Mouse (Mus musculus) neural tube, embryonic 13.5 days (tissue): ENCODE results near the gene Sppl3. TPM values are rescaled to one million over a fixed set of nuclear protein-coding genes. Genes with fewer than 3 reads are reported as not detected.

Source experiments
- ATAC-seq: fragments of 200-750 bp; cut with Nextera tagmentation; 2 replicates; pipeline ENCODE4 v1.8.0; 2017; ENCODE audit warnings: low read depth, mild to moderate bottlenecking, moderate TSS enrichment, moderate library complexity
- H3K27ac ChIP-seq: fragments of 300-500 bp; sonication (generic); replicated peaks from 2 replicates; pipeline ENCODE4 v1.5.1; 2015; ENCODE audit warnings: moderate library complexity, mild to moderate bottlenecking, inconsistent platforms
- H3K27me3 ChIP-seq: fragments of 300-500 bp; sonication (generic); 2 replicates; pipeline ENCODE4 v1.6.1; 2015; ENCODE audit warnings: mild to moderate bottlenecking, inconsistent platforms
- H3K36me3 ChIP-seq: fragments of 300-500 bp; sonication (generic); 2 replicates; pipeline ENCODE4 v1.6.1; 2015; ENCODE audit warnings: mild to moderate bottlenecking, inconsistent platforms
- H3K4me1 ChIP-seq: fragments of 300-500 bp; sonication (generic); replicated peaks from 2 replicates; pipeline ENCODE4 v1.6.1; 2015; ENCODE audit warnings: inconsistent platforms
- H3K4me2 ChIP-seq: fragments of 300-500 bp; sonication (generic); 2 replicates; pipeline ENCODE4 v1.6.1; 2015; ENCODE audit warnings: inconsistent platforms, mild to moderate bottlenecking, moderate library complexity
- H3K4me3 ChIP-seq: fragments of 300-500 bp; sonication (generic); 2 replicates; pipeline ENCODE4 v1.5.1; 2015; ENCODE audit warnings: mild to moderate bottlenecking, inconsistent platforms
- H3K9ac ChIP-seq: fragments of 300-500 bp; sonication (generic); 2 replicates; pipeline ENCODE4 v1.6.1; 2015; ENCODE audit warnings: moderate library complexity, mild to moderate bottlenecking, inconsistent platforms
- H3K9me3 ChIP-seq: fragments of 300-500 bp; sonication (generic); 2 replicates; pipeline ENCODE4 v1.6.1; 2016; ENCODE audit warnings: inconsistent platforms
- WGBS: fragments of 180-500 bp; shearing (Covaris S2); methylation state at CpG from one replicate; pipeline ENCODE4 v1.1.7; 2015; 5-methylcytosine and 5-hydroxymethylcytosine counted together
- polyA plus RNA-seq: library from polyadenylated mRNA; unstranded; fragments of >200 nt; fragmentation: Nextera tagmentation; extraction: Ambion mirVana; gene quantifications from 2 replicates; pipeline ENCODE4 v1.2.1, GENCODE M21; 2015

Sppl3 gene
- polyA plus RNA-seq, 1 experiment from 2014 or later: 21.3 TPM

- H3K9ac ChIP-seq: no peak overlapping the region
- no peak overlapping the region for H3K4me2 ChIP-seq
- WGBS: 62% methylated on average over 5 of the region's 5 CpGs
- H3K9me3 ChIP-seq: no peaks in the 10 kb centered on the region
- peaks cover 42% of the 10 kb centered on the region for H3K36me3 ChIP-seq
- ATAC-seq: no peak
- H3K4me3 ChIP-seq: no peak overlapping the region
- peaks cover 26% of the 10 kb centered on the region for H3K4me1 ChIP-seq
- no peak overlapping the region for H3K27ac ChIP-seq
- H3K27me3 ChIP-seq: no peaks in the 10 kb centered on the region
These were observed 110.0 kb downstream of the Sppl3 start for GRCm38 (mm10) chr5:115120978-115121377.

DNA sequence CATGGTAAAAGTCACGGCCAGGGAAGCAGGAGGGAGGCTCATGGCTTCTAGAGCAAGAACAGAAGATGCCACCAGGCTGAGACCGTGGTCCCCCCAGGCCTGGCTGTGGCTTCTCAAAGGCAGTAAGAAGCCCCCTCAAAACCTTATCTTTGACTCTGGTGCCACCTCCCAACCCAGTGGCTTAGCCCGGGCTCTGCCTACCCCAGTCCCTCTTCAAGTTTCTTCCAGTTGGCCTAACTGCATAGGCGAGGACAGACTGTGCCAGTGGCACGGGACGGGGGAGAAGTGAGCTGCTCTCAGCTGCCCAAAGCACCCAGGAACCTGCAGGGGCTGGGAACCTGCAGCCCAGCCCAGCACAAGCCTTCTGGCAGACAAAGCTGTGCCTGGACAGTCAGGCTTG lies 113.8 kb downstream of the Sppl3 start:
- 94% methylated on average over 6 of the region's 6 CpGs for WGBS
- H3K4me2 ChIP-seq: no peak overlapping the region
- ATAC-seq: no peak

DNA sequence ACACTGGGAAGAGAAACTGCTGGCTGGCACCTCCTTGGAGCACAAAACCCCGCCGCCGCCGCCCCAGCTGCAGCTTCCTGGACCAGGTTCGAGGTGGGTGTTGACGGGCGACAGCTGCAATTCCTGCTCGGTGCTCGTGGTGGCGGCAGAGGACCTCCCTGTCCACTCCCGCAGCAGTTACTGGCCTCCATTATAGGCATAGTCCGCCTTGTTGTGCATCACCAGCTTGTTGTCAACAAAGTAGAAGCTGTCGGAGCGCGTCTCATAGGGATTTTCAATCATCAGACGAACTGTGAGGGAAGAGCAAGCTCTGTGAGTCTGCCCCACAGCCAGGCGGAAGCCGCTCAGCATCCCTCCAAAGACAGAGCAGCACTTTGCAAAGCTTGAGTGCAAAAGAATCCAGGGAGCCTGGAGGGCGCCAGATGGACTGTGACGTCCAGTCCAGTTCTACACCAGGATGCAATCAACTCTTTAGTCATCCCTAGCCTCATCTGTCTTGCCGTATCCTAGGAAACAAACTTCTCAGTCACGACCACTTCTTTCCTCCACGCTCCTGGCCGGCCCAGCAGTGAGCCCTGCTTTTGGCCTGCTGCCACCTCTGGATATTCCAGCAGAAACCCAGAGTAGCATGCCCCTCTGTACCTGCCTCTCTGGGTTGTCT lies 114.4 kb downstream of the Sppl3 start:
- Histone ChIP-seq H3K27me3 (no peaks in the 10 kb centered on the region), H3K4me3 (no peak overlapping the region), H3K36me3 (peaks cover 69% of the 10 kb centered on the region), H3K4me2 (peak overlapping the region; percentile 25; the same call in 1 of the 2 replicates), H3K4me1 (peaks cover 10% of the 10 kb centered on the region), H3K9me3 (no peaks in the 10 kb centered on the region), H3K27ac (peak overlapping the region; percentile 73), H3K9ac (no peak overlapping the region)
- WGBS: 19% methylated on average over 24 of the region's 24 CpGs
- peak; percentile 68 for ATAC-seq

More for the DNA sequence above, 113.8 kb downstream of the Sppl3 start:
- no peak overlapping the region for H3K9ac ChIP-seq
- no peak overlapping the region for H3K27ac ChIP-seq
- no peaks in the 10 kb centered on the region for H3K27me3 ChIP-seq
- no peak overlapping the region for H3K4me3 ChIP-seq
- peaks cover 10% of the 10 kb centered on the region for H3K4me1 ChIP-seq
- H3K9me3 ChIP-seq: no peaks in the 10 kb centered on the region
- peaks cover 62% of the 10 kb centered on the region for H3K36me3 ChIP-seq

GRCm38 (mm10) chr5:115126578-115127312 lies 115.8 kb downstream of the Sppl3 start:
- H3K9me3 ChIP-seq: no peaks in the 10 kb centered on the region
- H3K4me1 ChIP-seq: peaks cover 13% of the 10 kb centered on the region
- H3K27me3 ChIP-seq: no peaks in the 10 kb centered on the region
- no peak overlapping the region for H3K4me2 ChIP-seq
- peaks cover 70% of the 10 kb centered on the region for H3K36me3 ChIP-seq
- 89% methylated on average over 28 of the region's 28 CpGs for WGBS
- ATAC-seq: no peak
- H3K27ac ChIP-seq: no peak overlapping the region
- no peak overlapping the region for H3K4me3 ChIP-seq
- no peak overlapping the region for H3K9ac ChIP-seq

DNA sequence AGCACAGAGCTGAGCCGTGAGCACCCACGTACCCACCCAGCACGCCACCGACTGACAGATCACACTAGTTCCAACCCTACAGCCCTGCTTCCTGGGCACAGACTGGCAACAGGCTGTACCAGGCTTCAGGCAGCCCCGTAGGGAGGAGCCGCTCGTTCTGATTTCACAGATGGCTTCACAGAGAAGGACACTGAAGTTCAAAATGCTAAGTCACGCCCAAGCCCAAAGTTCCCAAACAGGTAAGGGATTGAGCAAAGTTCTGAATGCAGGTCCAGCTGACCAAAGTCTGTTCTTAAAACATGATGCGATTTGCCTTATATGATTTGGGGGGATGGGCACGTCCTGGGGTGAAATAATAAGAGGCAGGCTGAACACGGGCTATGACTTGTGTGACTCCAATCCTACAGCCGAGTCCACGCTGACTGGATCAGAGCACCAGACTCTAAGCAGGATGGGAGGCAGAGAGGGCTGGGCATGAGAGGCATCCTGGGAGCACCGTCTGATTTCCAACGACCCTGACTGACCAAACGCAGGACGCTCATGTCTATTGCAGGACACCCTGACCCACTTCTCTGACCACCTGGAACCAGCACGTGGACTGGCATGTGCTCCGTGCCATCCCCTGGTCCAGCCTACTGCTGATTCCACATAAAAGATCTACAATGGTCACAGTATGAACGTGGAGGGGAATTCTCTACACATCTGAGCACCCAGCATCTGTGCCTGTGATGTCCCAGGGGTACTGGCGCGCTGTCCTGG lies 116.7 kb downstream of the Sppl3 start:
- Histone ChIP-seq H3K4me3 (no peak overlapping the region), H3K36me3 (peaks cover 69% of the 10 kb centered on the region), H3K27ac (no peak overlapping the region), H3K4me2 (no peak overlapping the region), H3K9ac (no peak overlapping the region), H3K27me3 (no peaks in the 10 kb centered on the region), H3K9me3 (no peaks in the 10 kb centered on the region), H3K4me1 (peaks cover 16% of the 10 kb centered on the region)
- 93% methylated on average over 22 of the region's 22 CpGs for WGBS
- no peak for ATAC-seq

DNA sequence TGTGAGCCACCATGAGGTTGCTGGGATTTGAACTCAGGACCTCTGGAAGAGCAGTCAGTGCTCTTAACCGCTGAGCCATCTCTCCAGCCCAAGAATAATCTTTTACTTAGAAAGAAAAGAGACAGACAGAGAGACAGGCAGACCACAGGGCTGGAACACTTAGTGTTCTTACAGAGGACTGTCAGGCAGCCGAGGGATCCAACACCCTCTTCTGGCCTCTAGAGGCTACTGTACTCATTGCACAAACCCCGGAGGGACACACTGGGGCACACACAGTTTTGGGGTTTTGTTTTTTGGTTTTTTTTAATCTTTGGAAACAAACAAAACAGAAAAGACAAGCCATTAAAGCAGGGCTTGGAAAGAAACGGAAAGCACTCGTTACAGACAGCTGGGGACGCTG lies 118.4 kb downstream of the Sppl3 start:
- WGBS: 88% methylated on average over 6 of the region's 6 CpGs
- Histone ChIP-seq H3K27me3 (no peaks in the 10 kb centered on the region), H3K4me2 (no peak overlapping the region), H3K4me1 (peaks cover 33% of the 10 kb centered on the region), H3K9ac (no peak overlapping the region), H3K27ac (no peak overlapping the region), H3K9me3 (no peaks in the 10 kb centered on the region), H3K36me3 (peaks cover 55% of the 10 kb centered on the region), H3K4me3 (no peak overlapping the region)
- ATAC-seq: no peak

DNA sequence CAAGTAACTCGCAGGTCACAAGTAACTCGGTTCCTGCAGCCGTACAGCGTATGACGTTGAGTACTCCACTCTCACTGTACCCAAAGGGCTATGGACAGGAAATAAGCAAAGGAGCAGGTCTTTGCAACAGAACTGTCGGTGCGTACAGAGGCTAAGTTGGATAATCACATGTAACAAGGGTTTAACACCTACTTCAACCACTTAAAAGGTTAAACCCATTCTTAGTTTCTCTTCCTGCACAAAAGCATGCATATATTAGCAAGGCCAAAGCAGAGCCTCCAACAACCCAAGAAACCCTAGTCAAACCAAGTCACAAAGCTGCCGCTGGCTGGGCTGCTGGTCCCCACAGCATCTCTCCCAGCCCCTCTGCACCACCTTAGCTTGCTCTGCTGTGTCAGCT lies 121.5 kb downstream of the Sppl3 start:
- H3K9me3 ChIP-seq: no peaks in the 10 kb centered on the region
- H3K27ac ChIP-seq: no peak overlapping the region
- peak overlapping the region; percentile 89 for H3K4me2 ChIP-seq
- peaks cover 30% of the 10 kb centered on the region for H3K36me3 ChIP-seq
- no peaks in the 10 kb centered on the region for H3K27me3 ChIP-seq
- ATAC-seq: no peak
- peaks cover 23% of the 10 kb centered on the region for H3K4me1 ChIP-seq
- 0 out of 2 replicates have a peak overlapping the region, but pooled peaks have one; percentile 88 for H3K4me3 ChIP-seq
- WGBS: 92% methylated on average over 8 of the region's 8 CpGs
- peak overlapping the region; percentile 94 for H3K9ac ChIP-seq

GRCm38 (mm10) chr5:115133358-115134066 lies 122.6 kb downstream of the Sppl3 start:
- H3K9ac ChIP-seq: peak overlapping the region; percentile 94
- no peak overlapping the region for H3K27ac ChIP-seq
- no peak for ATAC-seq
- peak overlapping the region; percentile 89 for H3K4me2 ChIP-seq
- no peaks in the 10 kb centered on the region for H3K27me3 ChIP-seq
- H3K36me3 ChIP-seq: peaks cover 19% of the 10 kb centered on the region
- H3K9me3 ChIP-seq: no peaks in the 10 kb centered on the region
- H3K4me1 ChIP-seq: peaks cover 23% of the 10 kb centered on the region
- H3K4me3 ChIP-seq: peak overlapping the region; percentile 88
- WGBS: 57% methylated on average over 6 of the region's 6 CpGs

DNA sequence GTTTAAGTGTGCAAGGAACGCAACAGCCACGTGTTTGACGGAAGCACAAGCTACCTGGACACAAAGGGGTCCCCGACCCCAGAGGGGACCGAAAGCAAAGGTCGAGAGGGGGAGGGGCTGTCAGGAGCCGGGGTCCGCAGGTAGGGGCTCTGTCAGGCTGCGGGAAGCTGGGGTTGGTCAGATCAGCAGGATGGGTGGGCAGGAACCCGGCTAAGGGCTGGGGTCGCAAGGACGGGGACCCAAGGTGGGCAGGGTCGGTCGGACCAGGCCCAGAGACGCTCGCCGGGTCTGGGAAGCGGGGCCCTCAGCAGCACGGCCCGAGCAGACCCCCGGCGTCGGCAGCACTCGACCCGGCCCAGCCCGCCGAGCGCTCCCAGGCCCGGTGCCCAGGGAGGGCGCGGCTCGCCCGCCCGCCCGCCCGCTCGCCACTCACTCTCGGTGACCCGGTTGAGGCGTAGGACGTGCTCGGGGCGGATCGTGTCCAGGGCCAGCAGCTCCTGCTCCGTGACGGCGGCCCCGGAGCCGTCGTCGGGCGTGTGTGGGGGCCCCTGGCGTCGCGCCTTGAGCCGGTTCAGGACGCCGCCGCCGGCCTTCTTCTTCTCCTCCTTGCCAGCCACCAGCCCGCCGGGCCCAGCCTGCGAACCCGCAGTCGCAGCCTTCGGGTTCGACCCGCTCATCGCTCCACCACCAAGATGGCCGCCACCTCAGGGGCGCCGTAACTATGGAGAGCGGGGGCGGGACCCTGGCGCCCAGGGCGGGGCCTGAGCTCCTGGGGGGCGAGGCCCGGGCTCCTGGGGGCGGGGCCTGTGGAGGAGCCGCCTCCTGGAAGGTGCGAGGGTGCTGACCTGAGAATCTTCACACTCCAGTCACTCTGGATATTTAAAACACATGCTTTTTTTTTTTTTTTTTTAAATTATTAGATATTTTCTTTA lies 123.6 kb downstream of the Sppl3 start, which contains the start of gene Unc119b:
Unc119b (minus strand) TSS at position 742 of the 932 bp plus-strand sequence.
- Histone ChIP-seq H3K9ac (peak within 1 kb of the TSS; percentile 94), H3K4me2 (peak within 1 kb of the TSS; percentile 89), H3K27me3 (no peaks in the 10 kb centered on the region), H3K27ac (peak within 1 kb of the TSS; percentile 59; the same call in 1 of the 2 replicates), H3K36me3 (peaks cover 9% of the 10 kb centered on the region), H3K9me3 (no peaks in the 10 kb centered on the region), H3K4me1 (peaks cover 23% of the 10 kb centered on the region), H3K4me3 (peak within 1 kb of the TSS; percentile 88)
- ATAC-seq: peak; percentile 94
- WGBS: under 1% methylated on average over 67 of the region's 81 CpGs

DNA sequence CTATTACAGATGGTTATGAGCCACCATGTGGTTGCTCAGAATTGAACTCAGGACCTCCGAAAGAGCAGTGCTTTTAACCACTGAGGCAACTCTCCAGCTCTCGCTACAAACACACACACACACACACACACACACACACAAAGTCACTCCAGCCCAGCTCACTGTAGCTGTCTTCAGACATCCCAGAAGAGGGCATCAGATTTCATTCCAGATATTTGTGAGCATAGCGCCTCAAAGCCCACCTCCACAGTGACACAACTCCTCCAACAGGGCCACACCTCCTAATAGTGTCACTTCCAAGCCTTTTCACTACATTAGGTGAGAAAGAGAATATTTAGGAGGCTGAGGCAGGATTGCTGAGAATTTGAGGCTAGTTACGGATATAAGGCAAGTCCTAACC lies 128.2 kb downstream of the Sppl3 start:
- H3K9me3 ChIP-seq: no peaks in the 10 kb centered on the region
- ATAC-seq: no peak
- H3K4me1 ChIP-seq: peaks cover 2% of the 10 kb centered on the region
- no peaks in the 10 kb centered on the region for H3K27me3 ChIP-seq
- no peak overlapping the region for H3K4me3 ChIP-seq
- peaks cover 11% of the 10 kb centered on the region; the same call in 1 of the 2 replicates for H3K36me3 ChIP-seq
- 66% methylated on average over 4 of the region's 4 CpGs for WGBS
- no peak overlapping the region for H3K27ac ChIP-seq
- H3K9ac ChIP-seq: no peak overlapping the region
- H3K4me2 ChIP-seq: no peak overlapping the region

- H3K4me1 ChIP-seq: no peaks in the 10 kb centered on the region
- H3K9ac ChIP-seq: no peak overlapping the region
- no peaks in the 10 kb centered on the region for H3K27me3 ChIP-seq
- no peak overlapping the region for H3K4me3 ChIP-seq
- WGBS: 77% methylated on average over 3 of the region's 3 CpGs
- no peaks in the 10 kb centered on the region for H3K9me3 ChIP-seq
- no peak overlapping the region for H3K27ac ChIP-seq
- H3K4me2 ChIP-seq: no peak overlapping the region
- H3K36me3 ChIP-seq: peaks cover 26% of the 10 kb centered on the region
- ATAC-seq: no peak
These were observed 129.8 kb downstream of the Sppl3 start for GRCm38 (mm10) chr5:115140726-115141125.
